Mouse (Mus musculus): Measurements from ENCODE around the gene Mup21.
"Not testable (repeated sequence)": the region's sequence is repeated elsewhere in the genome, so short reads cannot be mapped to it uniquely, and the experiment has no call there.

The Mup21 gene

DNA sequence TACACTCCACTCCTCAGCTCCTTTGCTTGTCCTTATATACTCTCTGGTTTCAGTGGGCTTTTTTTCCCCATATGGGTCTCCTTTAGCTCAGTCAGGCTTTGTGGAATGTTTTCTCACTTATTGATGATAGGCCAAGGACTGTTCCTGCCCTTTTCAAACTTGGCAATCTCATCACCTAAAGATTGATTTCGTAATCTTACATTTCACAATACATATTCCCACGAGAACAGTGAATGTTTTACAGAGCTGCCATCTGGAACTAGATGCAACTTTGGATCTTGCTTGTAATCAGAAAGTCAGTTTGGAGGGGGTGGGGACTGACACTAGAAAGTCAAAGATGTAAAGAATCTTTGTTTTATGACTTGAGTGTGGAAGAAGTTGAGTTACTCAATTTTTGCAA lies at the start of gene Mup21:
Gene Mup21 (minus strand): TSS at position 53 of the 400 bp plus-strand sequence.
- DNase-seq (ENCODE audit: low spot score): no peak

DNA sequence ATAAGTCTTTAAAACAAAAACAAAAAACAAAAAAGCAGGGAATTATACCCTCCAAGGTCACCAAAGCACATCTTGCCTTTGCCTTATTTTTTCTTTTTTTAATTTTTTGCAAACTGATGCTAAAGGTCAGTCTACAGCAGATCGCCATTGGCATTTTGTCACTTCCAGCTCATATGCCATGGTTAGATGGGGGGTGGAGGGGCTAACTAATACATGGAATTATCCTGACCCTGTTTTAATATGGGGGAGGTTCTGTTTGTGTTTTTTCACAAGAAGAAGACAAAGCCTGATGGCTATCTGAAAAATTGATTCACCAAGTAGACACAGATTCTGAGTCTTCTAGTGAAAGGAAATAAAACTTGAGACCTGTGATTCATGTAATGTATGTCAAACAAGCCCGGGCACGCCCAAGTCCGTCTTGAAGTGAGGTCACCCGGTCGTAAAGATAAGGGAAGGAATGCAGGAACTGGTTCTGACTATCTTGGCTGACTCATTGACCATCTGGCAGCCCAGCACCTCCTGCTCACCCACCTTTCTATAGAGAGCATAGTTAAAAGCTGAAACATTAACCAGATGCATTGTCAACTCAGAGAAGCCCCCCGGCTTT lies 49.4 kb upstream of the Mup21 start:
- no peak for DNase-seq (ENCODE audit: low spot score)

DNA sequence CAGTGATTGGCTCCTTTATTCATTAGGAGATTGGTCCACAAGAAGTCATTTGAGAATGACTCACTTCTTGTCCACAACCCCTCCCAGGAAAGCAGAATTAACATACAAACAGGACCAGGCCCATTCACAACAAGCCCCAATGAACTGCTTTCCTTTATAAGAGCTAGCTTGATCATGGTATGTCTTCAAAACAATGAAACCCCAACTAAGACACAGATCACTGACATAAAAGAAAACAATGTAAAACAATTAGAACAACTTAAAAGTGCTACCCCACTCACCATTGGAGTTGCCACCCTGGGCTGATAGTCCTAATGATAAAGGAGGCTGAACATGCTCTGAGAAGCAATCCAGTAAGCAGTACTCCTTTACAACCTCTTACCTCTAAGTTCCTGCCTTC lies 38.1 kb upstream of the Mup21 start:
- DNase-seq (ENCODE audit: low spot score): no peak

- DNase-seq (ENCODE audit: low spot score): peak; percentile 9
Measured at GRCm38 (mm10) chr4:62177282-62177681, 26.6 kb upstream of the Mup21 start.

- DNase-seq (ENCODE audit: low spot score): no peak
Measured at GRCm38 (mm10) chr4:62174471-62174870, 23.8 kb upstream of the Mup21 start.

DNA sequence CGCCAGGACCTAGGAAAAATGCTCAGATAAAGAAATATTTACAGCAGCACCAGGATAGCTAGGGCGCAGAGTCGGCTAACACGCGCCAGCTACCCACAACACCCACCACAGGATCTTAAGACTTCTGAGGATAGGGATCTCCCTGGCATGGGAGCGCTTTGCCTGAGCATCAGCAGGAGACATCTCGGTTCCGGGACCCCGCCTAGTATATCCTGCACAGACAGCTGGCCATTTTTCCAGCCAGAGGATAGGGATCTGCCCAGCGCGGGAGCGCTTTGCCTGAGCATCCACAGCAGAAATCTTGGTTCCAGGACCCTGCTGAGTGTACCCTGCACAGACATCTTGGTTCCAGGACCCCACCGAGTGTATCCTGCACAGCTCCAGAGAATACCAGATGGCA lies 17.0 kb upstream of the Mup21 start:
- not testable (repeated sequence) for DNase-seq (ENCODE audit: low spot score)

- no peak for DNase-seq (ENCODE audit: low spot score)
Measured at GRCm38 (mm10) chr4:62158401-62158800, 7.7 kb upstream of the Mup21 start.

DNA sequence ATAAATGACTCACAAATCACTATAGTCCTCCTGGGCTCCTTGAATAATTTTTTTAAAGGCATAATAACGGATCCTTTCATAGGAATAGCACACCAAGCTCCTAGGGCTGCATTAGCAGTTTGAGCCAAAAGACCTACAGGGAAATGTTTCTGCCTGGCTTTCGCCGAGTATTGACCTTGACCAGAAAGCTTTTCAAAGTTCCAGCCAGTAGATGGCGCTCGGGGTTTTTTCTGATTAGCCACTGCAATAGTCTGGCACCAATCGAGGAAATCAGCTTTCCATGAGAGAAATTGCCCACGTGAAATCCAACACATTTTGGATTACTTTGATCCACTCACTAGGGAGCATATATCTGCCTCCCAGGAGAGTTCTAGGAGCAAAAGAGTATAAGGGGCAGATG lies 17.0 kb downstream of the Mup21 start:
- peak; percentile 18 for DNase-seq (ENCODE audit: low spot score)

- DNase-seq (ENCODE audit: low spot score): not testable (repeated sequence)
Measured at GRCm38 (mm10) chr4:62103366-62103765, 47.3 kb downstream of the Mup21 start.

All from ovary, postnatal 36 days (tissue).